Mouse (Mus musculus): ENCODE data around the gene Upk3bl. TPM values are rescaled to one million over a fixed set of nuclear protein-coding genes. Genes with fewer than 3 reads are reported as not detected.
A peak's percentile ranks its signal among the peaks of the same experiment; 100 is the strongest.

Upk3bl gene
- polyA plus RNA-seq, 1 experiment, result not detected

DNA sequence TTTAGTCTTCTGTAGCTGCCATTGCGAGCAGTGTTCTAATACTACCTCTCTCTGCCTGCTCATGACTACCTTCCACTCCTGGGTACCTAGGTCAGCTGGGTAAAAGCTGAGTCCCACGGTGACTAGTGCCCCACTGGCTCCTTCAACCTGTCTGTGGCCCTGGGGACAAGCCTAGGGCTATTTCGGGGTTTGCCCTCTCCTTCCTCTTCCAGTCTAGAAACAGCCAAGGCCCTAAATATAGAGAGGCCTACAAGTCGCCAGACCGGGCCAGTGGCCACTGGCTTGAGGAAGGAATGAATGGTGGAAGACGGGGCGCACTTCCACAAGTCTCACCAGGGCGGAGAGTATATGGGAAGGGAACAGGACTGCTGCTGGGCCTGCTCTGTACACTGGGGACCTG, 32.0 kb downstream of the Upk3bl start:
- Histone ChIP-seq H3K4me2 (ENCODE audit: low read depth) (peak overlapping the region; percentile 88), H3K79me2 (ENCODE audit: control insufficient read depth, insufficient read depth) (peaks cover 12% of the 10 kb centered on the region), H3K4me3 (no peak overlapping the region), H3ac (ENCODE audit: control insufficient read depth, insufficient read length) (no peak overlapping the region), H3K36me3 (ENCODE audit: control insufficient read depth, insufficient read depth) (no peaks in the 10 kb centered on the region), H3K27me3 (ENCODE audit: control insufficient read depth, insufficient read depth, insufficient read length) (no peaks in the 10 kb centered on the region)
- TF ChIP-seq REST (IDR thresholded peaks at IDR 0.05; ENCODE audit: insufficient read depth, insufficient read length), result no peak
- no peak for TF ChIP-seq MYOD1 (IDR thresholded peaks at IDR 0.05; ENCODE audit: control insufficient read depth in 1 of 3, insufficient read length in 2 of 3, low read depth in 2 of 3)
- no peak for TF ChIP-seq MYOG (IDR thresholded peaks at IDR 0.05; ENCODE audit: control insufficient read depth in 1 of 3, insufficient read depth in 1 of 3, insufficient read length in 2 of 3, low read depth in 2 of 3)
- no peak for TF ChIP-seq TCF12 (IDR thresholded peaks at IDR 0.05; ENCODE audit: insufficient read depth, poor library complexity, severe bottlenecking)
- no peak for TF ChIP-seq USF1 (IDR thresholded peaks at IDR 0.05; ENCODE audit: low read depth)
- no peak for TF ChIP-seq POLR2A (IDR thresholded peaks at IDR 0.05; ENCODE audit: insufficient read length, low read depth)
- no peak for TF ChIP-seq POLR2AphosphoS2 (IDR thresholded peaks at IDR 0.05; ENCODE audit: insufficient read length, low read depth)
- no peak for TF ChIP-seq TCF3 (IDR thresholded peaks at IDR 0.05; ENCODE audit: insufficient read length, low read depth)
- TF ChIP-seq E2F4 (IDR thresholded peaks at IDR 0.05; ENCODE audit: insufficient read depth), result no peak
- no peak for TF ChIP-seq SRF (IDR thresholded peaks at IDR 0.05; ENCODE audit: control insufficient read depth, insufficient read length, low read depth)
- TF ChIP-seq MAX (IDR thresholded peaks at IDR 0.05; ENCODE audit: low read depth), result no peak
- TF ChIP-seq CEBPB (IDR thresholded peaks at IDR 0.05; ENCODE audit: insufficient read depth, poor library complexity, severe bottlenecking), result no peak

DNA sequence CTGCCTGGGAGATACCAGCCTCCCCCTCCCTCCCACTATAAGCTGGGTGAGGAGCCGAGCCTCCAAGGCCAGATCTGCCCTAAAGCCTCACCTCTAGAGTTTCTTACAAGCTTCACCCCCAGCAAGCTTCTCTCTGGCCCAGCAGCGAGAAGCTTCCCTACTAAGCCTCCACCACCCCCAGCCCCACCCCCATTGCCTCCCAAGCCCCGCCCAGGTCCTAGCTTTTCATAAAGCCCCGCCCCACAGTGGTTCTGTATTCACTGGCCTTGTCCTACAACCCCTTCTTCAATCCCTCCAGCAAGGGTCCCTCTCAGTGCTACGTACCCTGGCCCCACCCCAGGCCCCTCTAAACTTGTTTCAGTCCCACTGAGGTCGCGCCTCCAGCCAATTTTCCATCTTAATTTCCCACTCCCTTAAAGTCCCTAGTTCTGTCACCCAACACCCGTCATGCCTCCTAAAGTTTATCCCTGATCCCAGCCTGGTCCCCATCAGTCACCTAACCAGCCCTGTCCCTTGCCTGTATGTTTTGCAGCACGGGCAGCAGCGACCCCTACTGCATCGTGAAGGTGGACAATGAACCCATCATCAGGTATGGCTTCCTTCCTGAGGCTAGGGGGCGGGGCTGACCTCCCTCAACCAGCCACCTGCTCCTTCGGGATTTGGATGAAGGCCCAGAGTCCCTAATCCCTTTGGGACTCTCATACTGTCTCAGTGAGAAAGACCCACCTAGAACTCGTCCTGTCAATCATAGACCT, 34.7 kb downstream of the Upk3bl start:
- Histone ChIP-seq H3K4me2 (ENCODE audit: low read depth) (no peak overlapping the region), H3ac (ENCODE audit: control insufficient read depth, insufficient read length) (no peak overlapping the region), H3K79me2 (ENCODE audit: control insufficient read depth, insufficient read depth) (peaks cover 12% of the 10 kb centered on the region), H3K4me3 (no peak overlapping the region), H3K36me3 (ENCODE audit: control insufficient read depth, insufficient read depth) (no peaks in the 10 kb centered on the region), H3K27me3 (ENCODE audit: control insufficient read depth, insufficient read depth, insufficient read length) (no peaks in the 10 kb centered on the region)
- TF ChIP-seq MYOG (IDR thresholded peaks at IDR 0.05; ENCODE audit: control insufficient read depth in 1 of 3, insufficient read depth in 1 of 3, insufficient read length in 2 of 3, low read depth in 2 of 3) (no peak), CEBPB (IDR thresholded peaks at IDR 0.05; ENCODE audit: insufficient read depth, poor library complexity, severe bottlenecking) (no peak), POLR2A (IDR thresholded peaks at IDR 0.05; ENCODE audit: insufficient read length, low read depth) (no peak), TCF12 (IDR thresholded peaks at IDR 0.05; ENCODE audit: insufficient read depth, poor library complexity, severe bottlenecking) (no peak), E2F4 (IDR thresholded peaks at IDR 0.05; ENCODE audit: insufficient read depth) (no peak), MAX (IDR thresholded peaks at IDR 0.05; ENCODE audit: low read depth) (no peak), MYOD1 (IDR thresholded peaks at IDR 0.05; ENCODE audit: control insufficient read depth in 1 of 3, insufficient read length in 2 of 3, low read depth in 2 of 3) (no peak)

DNA sequence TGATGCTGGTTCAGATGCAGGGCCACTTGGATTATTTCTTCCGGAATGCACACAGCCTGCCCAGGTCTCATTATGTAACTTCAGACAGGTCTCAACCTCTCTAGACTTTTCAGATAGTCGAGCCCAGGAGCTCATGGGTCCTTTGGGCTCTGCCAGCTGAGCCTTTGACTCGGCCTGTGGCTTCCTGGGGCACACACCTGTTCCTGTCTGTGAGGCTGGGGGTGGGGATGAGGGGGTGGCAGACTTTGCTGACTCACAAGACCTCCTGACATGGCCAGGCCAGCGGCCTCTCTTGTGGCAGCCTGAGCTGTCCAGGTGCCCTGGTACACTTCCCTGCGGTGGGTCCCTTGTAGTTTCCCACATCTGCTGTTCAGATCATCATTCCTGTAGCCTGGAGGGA, 37.6 kb downstream of the Upk3bl start:
- Histone ChIP-seq H3K79me2 (ENCODE audit: control insufficient read depth, insufficient read depth) (no peaks in the 10 kb centered on the region), H3ac (ENCODE audit: control insufficient read depth, insufficient read length) (no peak overlapping the region), H3K36me3 (ENCODE audit: control insufficient read depth, insufficient read depth) (no peaks in the 10 kb centered on the region), H3K4me3 (no peak overlapping the region), H3K27me3 (ENCODE audit: control insufficient read depth, insufficient read depth, insufficient read length) (no peaks in the 10 kb centered on the region), H3K4me2 (ENCODE audit: low read depth) (peak overlapping the region; percentile 27)
- TF ChIP-seq TCF3 (IDR thresholded peaks at IDR 0.05; ENCODE audit: insufficient read length, low read depth) (no peak), MYOG (IDR thresholded peaks at IDR 0.05; ENCODE audit: control insufficient read depth in 1 of 3, insufficient read depth in 1 of 3, insufficient read length in 2 of 3, low read depth in 2 of 3) (peak in 2 of 3 experiments; percentile 24 to 74), MAX (IDR thresholded peaks at IDR 0.05; ENCODE audit: low read depth) (no peak), SRF (IDR thresholded peaks at IDR 0.05; ENCODE audit: control insufficient read depth, insufficient read length, low read depth) (no peak), MYOD1 (IDR thresholded peaks at IDR 0.05; ENCODE audit: control insufficient read depth in 1 of 3, insufficient read length in 2 of 3, low read depth in 2 of 3) (peak; percentile 92 to 99 (median 97)), POLR2A (IDR thresholded peaks at IDR 0.05; ENCODE audit: insufficient read length, low read depth) (no peak), USF1 (IDR thresholded peaks at IDR 0.05; ENCODE audit: low read depth) (no peak), TCF12 (IDR thresholded peaks at IDR 0.05; ENCODE audit: insufficient read depth, poor library complexity, severe bottlenecking) (peak; percentile 50), E2F4 (IDR thresholded peaks at IDR 0.05; ENCODE audit: insufficient read depth) (no peak), REST (IDR thresholded peaks at IDR 0.05; ENCODE audit: insufficient read depth, insufficient read length) (no peak), POLR2AphosphoS2 (IDR thresholded peaks at IDR 0.05; ENCODE audit: insufficient read length, low read depth) (no peak), CEBPB (IDR thresholded peaks at IDR 0.05; ENCODE audit: insufficient read depth, poor library complexity, severe bottlenecking) (no peak)

DNA sequence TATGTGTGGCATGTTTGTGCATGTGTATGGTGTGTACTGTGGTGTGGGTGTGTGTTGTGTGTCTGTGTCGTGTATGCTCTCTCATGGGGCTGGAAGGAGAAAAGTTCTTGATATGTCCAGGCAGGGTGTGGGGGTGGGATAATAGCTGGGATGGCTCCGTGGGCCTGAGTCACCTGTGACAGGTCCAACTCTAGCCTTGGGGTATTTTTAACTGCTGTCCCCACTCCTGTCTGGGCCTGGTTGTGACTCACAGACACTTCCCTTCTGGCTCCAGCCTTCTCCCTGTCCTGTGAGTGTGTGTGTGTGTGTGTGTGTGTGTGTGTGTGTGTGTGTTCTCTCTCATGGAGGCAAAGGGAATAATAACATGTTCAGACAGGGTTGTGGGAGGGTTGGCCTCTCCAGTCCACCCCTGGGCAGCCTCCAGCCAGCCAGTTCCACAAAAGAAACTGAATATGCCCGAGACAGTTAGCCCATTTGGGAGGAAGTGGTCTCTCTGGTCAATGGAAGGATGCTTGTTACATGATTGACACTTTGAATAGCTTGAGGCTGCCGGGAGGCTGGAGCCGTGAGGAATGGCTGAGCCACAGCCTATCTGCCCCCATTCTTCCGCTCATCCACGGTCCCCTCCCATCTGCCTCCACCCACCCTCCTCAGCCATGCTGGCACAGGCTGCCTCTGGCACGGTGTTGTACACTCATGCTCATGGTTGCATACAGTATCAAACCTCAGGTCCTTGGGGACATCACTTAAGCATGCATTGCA, 40.1 kb downstream of the Upk3bl start:
- H3K4me2 ChIP-seq (ENCODE audit: low read depth), result peak overlapping the region; percentile 33
- no peaks in the 10 kb centered on the region for H3K79me2 ChIP-seq (ENCODE audit: control insufficient read depth, insufficient read depth)
- TF ChIP-seq SRF (IDR thresholded peaks at IDR 0.05; ENCODE audit: control insufficient read depth, insufficient read length, low read depth) (no peak), POLR2AphosphoS2 (IDR thresholded peaks at IDR 0.05; ENCODE audit: insufficient read length, low read depth) (peak; percentile 17), MYOD1 (IDR thresholded peaks at IDR 0.05; ENCODE audit: control insufficient read depth in 1 of 3, insufficient read length in 2 of 3, low read depth in 2 of 3) (peak in 2 of 3 experiments; percentile 5 to 57)
- no peaks in the 10 kb centered on the region for H3K36me3 ChIP-seq (ENCODE audit: control insufficient read depth, insufficient read depth)
- H3K27me3 ChIP-seq (ENCODE audit: control insufficient read depth, insufficient read depth, insufficient read length), result no peaks in the 10 kb centered on the region
- H3ac ChIP-seq (ENCODE audit: control insufficient read depth, insufficient read length), result no peak overlapping the region
- H3K4me3 ChIP-seq, result no peak overlapping the region
